Mouse (Mus musculus) brain, embryonic 14.5 days (tissue): ENCODE data around the gene 0610040J01Rik.

Experiments
- CTCF ChIP-seq: fragments of 200-500 bp; IDR thresholded peaks from 2 replicates; pipeline ENCODE4 v1.5.1; 2012; ENCODE audit warnings: inconsistent platforms, mild to moderate bottlenecking, moderate library complexity, borderline replicate concordance; ENCODE audit not compliant: insufficient read depth, insufficient read length; ENCODE audit errors: extremely low read depth
- POLR2A ChIP-seq: fragments of 200-500 bp; IDR thresholded peaks from 2 replicates; pipeline ENCODE4 v1.6.1; 2012; ENCODE audit warnings: mild to moderate bottlenecking, inconsistent platforms, borderline replicate concordance; ENCODE audit not compliant: poor library complexity, insufficient read depth, insufficient read length, severe bottlenecking; ENCODE audit errors: extremely low read depth

GRCm38 (mm10) chr5:63886292-63886691 is 74.1 kb downstream of the 0610040J01Rik start:
- TF ChIP-seq CTCF (no peak), POLR2A (no peak)
